Mouse (Mus musculus) kidney, postnatal 4 days (tissue): ENCODE measurements at regions not wholly inside any gene's neighbourhood (a gene's known extent, or its start where the extent isn't known, plus 50 kb on each side); places are given as distances from the start of the nearest gene placed in this dataset.
"Not testable (repeated sequence)": the region's sequence is repeated elsewhere in the genome, so short reads cannot be mapped to it uniquely, and the experiment has no call there.

Experiments used
- DNase-seq, 2 experiments: peaks; one replicate each; pipeline ENCODE4 v3.0.0; 2021; ENCODE audit warnings: mixed read lengths in 2 of 2

GRCm38 (mm10) chr16:63104383-63104782, 250.3 kb downstream of the Pros1 start:
- DNase-seq, result no peak

GRCm38 (mm10) chr16:63104938-63105714, 251.0 kb downstream of the Pros1 start:
- peak; percentile 19 to 29 for DNase-seq

DNA sequence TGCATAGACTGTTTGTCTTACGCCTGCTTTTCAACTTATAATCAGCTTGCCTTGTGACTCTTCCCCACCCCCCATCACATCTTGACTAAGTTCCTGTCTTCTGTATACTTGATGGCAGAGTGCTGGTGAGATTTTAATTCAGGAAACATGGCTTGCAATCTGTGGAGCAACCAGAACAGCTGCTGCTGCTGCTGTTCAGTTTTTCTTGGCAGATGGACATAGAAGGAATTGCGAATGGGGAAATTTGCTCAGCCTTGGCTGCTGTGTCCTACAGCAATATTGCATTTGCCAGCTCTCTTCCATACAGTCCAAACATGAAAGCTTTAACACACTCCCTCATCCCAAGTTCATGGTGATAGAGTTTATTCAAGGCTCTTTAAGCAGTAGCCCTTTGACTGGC, 262.3 kb downstream of the Pros1 start:
- DNase-seq, result no peak

GRCm38 (mm10) chr16:63118721-63119120, 264.6 kb downstream of the Pros1 start:
- DNase-seq, result no peak

GRCm38 (mm10) chr16:63143851-63144250, 289.7 kb downstream of the Pros1 start:
- DNase-seq, result no peak

GRCm38 (mm10) chr16:63155300-63155821, 301.3 kb downstream of the Pros1 start:
- DNase-seq, result no peak

- DNase-seq, result no peak
Observed at GRCm38 (mm10) chr16:63170101-63170500, 316.0 kb downstream of the Pros1 start.

DNA sequence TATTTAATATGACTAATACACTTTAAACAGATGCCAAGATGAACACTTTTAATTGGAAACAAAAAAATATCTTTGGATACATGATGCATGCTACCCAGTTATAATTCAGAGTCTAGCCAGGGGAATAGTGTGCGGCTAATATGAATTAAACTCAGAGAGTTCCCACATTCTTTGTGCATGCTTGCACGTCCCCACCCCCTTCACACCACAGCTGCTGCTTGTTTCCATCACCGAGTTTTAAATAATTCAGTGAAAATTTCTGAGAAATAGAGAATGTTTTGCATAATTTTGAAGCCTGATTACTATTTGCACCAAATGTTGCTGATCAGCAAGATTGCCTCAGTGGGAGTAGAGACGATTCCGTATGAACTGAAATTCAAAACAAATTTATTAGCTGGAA, 325.1 kb downstream of the Pros1 start:
- peak; percentile 22 to 28 for DNase-seq

DNA sequence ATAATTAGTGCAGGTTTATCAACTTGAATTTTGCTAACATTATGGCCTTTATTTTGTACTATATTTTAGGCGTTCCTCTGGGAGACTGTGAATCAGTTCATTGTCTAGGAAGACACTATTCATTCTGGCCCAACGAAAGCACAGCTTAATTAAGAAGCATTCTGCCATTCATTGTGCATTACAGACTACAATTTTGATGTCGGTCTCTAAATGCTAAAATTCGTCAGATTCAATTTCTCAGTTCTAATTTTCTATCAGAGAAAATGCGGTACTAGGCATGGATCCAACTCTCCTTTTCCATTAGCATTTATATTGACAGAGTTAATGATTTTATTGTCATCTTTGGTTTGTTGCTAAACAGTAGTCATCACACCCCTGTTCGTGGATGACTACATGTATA, 337.1 kb downstream of the Pros1 start:
- DNase-seq, result no peak

- no peak for DNase-seq
Observed at GRCm38 (mm10) chr16:63191623-63192022, 337.5 kb downstream of the Pros1 start.

GRCm38 (mm10) chr16:63194595-63194994, 340.5 kb downstream of the Pros1 start:
- DNase-seq, result no peak

DNA sequence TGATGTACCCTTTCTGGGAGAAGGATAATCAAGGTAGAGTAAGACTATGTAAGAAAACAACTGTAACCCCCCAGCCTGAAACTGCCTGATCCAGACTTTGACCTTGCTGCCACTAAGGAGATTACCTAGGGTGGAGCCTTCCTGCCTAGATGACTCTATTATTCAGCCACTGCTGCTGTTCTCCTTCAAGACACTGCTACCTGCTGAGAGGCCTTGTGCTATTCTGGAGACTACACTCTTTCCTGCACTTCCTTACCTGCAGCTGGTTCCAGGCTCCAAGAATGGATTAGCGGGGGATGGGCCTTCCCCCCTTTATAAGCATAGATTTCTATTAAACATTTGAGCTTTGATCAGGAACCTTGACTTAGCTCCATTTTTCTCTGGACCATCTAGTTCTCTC, 359.4 kb downstream of the Pros1 start:
- DNase-seq, result not testable (repeated sequence)

DNA sequence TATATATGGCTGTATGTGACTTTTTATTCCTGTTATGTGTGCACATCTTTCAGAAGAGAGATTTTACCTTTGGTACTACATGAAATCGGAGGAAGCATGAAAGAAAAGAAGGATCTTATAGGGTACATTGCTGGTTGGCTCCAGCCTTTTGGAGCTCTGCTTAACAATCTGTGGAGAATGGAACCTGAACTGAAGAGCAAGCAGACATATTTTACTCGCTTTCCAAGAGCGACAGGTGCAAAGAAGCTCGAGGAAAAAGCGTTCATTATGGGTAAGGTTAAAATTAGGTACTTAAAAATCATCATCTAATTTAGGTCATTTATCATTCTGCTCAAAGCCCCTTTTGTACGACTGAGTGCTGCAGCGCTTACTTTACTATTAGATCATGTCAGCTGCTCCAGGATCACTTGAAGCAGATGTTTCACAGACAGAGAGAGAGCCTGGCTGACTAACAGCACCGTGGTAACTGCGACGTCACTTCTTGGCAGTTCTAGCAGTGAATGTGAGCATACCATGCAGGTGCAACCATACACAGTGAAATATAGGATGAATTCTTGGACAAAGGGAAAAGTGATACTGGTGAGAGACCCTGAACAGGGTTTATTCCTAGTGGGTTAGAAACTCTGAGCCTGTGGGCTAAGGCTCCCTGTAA, 366.2 kb downstream of the Pros1 start:
- DNase-seq, result no peak

- no peak for DNase-seq
Observed at GRCm38 (mm10) chr16:63224608-63225007, 370.5 kb downstream of the Pros1 start.

GRCm38 (mm10) chr16:63225097-63225496, 371.0 kb downstream of the Pros1 start:
- DNase-seq, result no peak

DNA sequence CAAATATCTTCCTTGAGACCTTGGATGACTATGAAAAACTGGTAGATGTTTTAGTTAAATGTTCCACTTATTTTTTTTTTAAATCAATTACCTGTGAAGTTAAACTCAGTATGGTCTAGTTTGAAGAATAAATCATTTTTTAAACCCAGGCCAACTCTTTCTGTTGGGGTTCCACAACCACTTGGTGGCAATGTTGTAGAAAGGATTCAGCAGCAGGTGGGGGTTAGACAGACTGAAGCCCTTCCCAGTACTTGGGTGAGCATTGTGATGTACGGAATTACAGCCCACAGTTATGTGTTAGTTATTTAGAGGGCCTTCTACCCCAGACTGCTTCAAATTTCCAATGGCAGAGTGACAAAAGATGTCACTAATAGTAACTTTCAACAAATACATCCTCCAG, 375.0 kb downstream of the Pros1 start:
- peak in 1 of 2 experiments; percentile 2 for DNase-seq

GRCm38 (mm10) chr16:63229567-63229966, 375.5 kb downstream of the Pros1 start:
- DNase-seq, result no peak

GRCm38 (mm10) chr16:63270173-63270572, 416.1 kb downstream of the Pros1 start:
- peak in 1 of 2 experiments; percentile 4 for DNase-seq

DNA sequence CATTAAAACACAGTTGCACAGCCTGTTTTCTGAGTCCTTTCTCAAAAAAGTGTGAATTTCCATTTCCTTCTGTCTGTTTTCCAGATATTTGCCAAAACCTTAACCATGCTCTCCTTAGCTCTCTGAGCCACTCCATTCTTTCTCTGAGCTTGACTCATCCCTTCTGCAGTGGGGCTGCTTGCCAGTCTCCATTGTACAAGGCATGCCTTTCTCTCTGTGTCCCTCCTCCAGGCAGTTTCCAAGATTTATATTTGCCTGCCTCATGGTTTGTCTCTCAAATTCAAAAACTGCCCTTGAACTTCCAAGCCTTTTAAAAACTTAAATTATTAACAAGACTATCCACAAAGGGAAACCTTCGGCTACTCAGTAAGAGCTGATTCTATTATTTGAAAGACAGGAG, 423.4 kb downstream of the Pros1 start:
- DNase-seq, result no peak

GRCm38 (mm10) chr16:63278259-63278697, 424.2 kb downstream of the Pros1 start:
- no peak for DNase-seq

DNA sequence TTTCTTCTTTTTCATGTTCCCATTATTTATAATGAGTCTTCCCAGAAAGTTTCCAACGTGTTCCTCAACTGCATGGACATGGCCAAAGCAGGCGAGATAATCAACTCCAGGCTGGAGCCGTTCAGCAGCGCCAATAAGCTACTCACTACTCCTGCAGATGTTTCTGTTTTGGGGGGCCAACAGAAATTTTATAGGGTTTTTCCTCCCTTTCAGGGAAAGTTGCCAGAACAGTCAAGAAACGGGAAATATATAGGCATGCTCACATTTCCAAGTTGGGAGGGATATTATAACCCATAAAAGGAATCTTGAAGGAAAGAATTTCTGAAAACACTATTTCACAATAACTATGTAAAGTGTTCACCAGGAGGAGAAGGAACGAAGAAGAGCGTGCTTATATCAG, 433.5 kb downstream of the Pros1 start:
- DNase-seq, result peak; percentile 8 to 21

GRCm38 (mm10) chr16:63311676-63312075, 457.6 kb downstream of the Pros1 start:
- no peak for DNase-seq

GRCm38 (mm10) chr16:63313544-63313943, 459.4 kb downstream of the Pros1 start:
- DNase-seq, result no peak

DNA sequence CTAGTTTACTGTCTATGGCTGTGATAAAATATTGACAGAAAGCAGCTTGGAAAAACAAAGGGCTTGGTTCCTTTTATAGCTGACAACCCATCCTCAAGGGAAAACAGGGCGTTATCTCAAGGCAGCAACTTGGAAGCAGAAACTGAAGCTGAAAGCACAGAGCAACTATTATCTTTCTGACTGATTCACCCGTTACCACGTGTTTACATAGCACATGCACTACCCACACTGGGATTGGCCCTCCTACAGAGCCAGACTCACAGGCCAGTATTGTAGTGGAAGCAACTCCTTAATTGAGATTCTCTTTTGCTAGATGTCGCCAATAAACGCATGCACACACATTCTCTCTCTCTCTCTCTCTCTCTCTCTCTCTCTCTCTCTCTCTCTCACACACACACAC, 465.5 kb downstream of the Pros1 start:
- no peak for DNase-seq
